Mouse (Mus musculus) MEL (cell line): Measurements from ENCODE around the gene Scg5. TPM values are rescaled to one million over a fixed set of nuclear protein-coding genes. Genes with fewer than 3 reads are reported as not detected.

ENCODE experiments used
- DNase-seq: peaks from one replicate; pipeline ENCODE4 v3.0.0; 2011; ENCODE audit warnings: low read depth, low spot score
- H3K27ac ChIP-seq: 2 replicates; pipeline ENCODE4 v1.5.1; 2012; ENCODE audit warnings: low read depth, mild to moderate bottlenecking, control low read depth, low read length, moderate library complexity; ENCODE audit not compliant: control insufficient read depth
- H3K27me3 ChIP-seq, 2 experiments: fragments of 150-350 bp in 1 of 2; sonication (generic) in 1 of 2; 2 replicates each; pipeline ENCODE4 v1.6.1; 2012; ENCODE audit warnings: low read length in 2 of 2, mild to moderate bottlenecking in 2 of 2, improper control_type of control experiment in 1 of 2, moderate library complexity in 1 of 2; ENCODE audit not compliant: insufficient read depth in 2 of 2, control insufficient read depth in 1 of 2
- H3K36me3 ChIP-seq, 2 experiments: 2 replicates each; pipeline ENCODE4 v1.6.1; 2012 to 2014; ENCODE audit warnings: low read length in 2 of 2, improper control_type of control experiment in 1 of 2, inconsistent platforms in 1 of 2, mild to moderate bottlenecking in 1 of 2; ENCODE audit not compliant: insufficient read depth in 2 of 2, control insufficient read depth in 1 of 2
- H3K4me1 ChIP-seq, 2 experiments: fragments of 150-350 bp in 1 of 2; sonication (generic) in 1 of 2; 2 replicates each; pipeline ENCODE4 v1.6.1; 2012; ENCODE audit warnings: low read length in 2 of 2, improper control_type of control experiment in 1 of 2, mild to moderate bottlenecking in 1 of 2; ENCODE audit not compliant: insufficient read depth in 2 of 2, control insufficient read depth in 1 of 2
- H3K4me3 ChIP-seq, 2 experiments: fragments of 150-350 bp in 1 of 2; sonication (generic) in 1 of 2; 2 replicates each; pipeline ENCODE4 v1.5.1; 2012; ENCODE audit warnings: low read depth in 2 of 2, low read length in 2 of 2, mild to moderate bottlenecking in 2 of 2, moderate library complexity in 2 of 2, control low read depth in 1 of 2, improper control_type of control experiment in 1 of 2; ENCODE audit not compliant: control insufficient read depth in 1 of 2, insufficient read depth in 1 of 2
- H3K79me2 ChIP-seq: 2 replicates; pipeline ENCODE4 v1.6.1; 2012; ENCODE audit warnings: mild to moderate bottlenecking, low read length, moderate library complexity; ENCODE audit not compliant: control insufficient read depth, poor library complexity, insufficient read depth
- H3K9ac ChIP-seq: 2 replicates; pipeline ENCODE4 v1.6.1; 2012; ENCODE audit warnings: low read depth, mild to moderate bottlenecking, control low read depth, low read length, moderate library complexity; ENCODE audit not compliant: control insufficient read depth, poor library complexity, severe bottlenecking
- H3K9me3 ChIP-seq: fragments of 150-350 bp; sonication (generic); replicated peaks from 2 replicates; pipeline ENCODE4 v1.6.1; 2012; ENCODE audit warnings: mild to moderate bottlenecking, low read length, improper control_type of control experiment, moderate library complexity; ENCODE audit not compliant: insufficient read depth
- BHLHE40 ChIP-seq: IDR thresholded peaks from 2 replicates; pipeline ENCODE4 v1.6.1; 2012; ENCODE audit warnings: low read depth, mild to moderate bottlenecking, inconsistent platforms, low read length, improper control_type of control experiment, borderline replicate concordance
- CTCF ChIP-seq, 3 experiments: IDR thresholded peaks in 2 of 3; conservative IDR thresholded peaks in 1 of 3; 2 replicates each; pipeline ENCODE4 v1.5.1; 2011 to 2012; ENCODE audit warnings: low read length in 3 of 3, low read depth in 2 of 3, mild to moderate bottlenecking in 2 of 3, improper control_type of control experiment in 1 of 3, inconsistent platforms in 1 of 3, mixed read lengths in 1 of 3, moderate library complexity in 1 of 3; ENCODE audit not compliant: control insufficient read depth in 1 of 3, insufficient read depth in 1 of 3, poor library complexity in 1 of 3, severe bottlenecking in 1 of 3
- E2F4 ChIP-seq: IDR thresholded peaks from 2 replicates; pipeline ENCODE4 v1.6.1; 2011; ENCODE audit warnings: low read depth, low read length, improper control_type of control experiment, borderline replicate concordance
- ELF1 ChIP-seq: IDR thresholded peaks from 2 replicates; pipeline ENCODE4 v1.6.1; 2014; ENCODE audit warnings: low read depth, mild to moderate bottlenecking, inconsistent platforms, low read length, improper control_type of control experiment, moderate library complexity
- EP300 ChIP-seq, 2 experiments: IDR thresholded peaks; 2 replicates each; pipeline ENCODE4 v1.6.1; 2011; ENCODE audit warnings: improper control_type of control experiment in 2 of 2, low read length in 2 of 2, low read depth in 1 of 2, mild to moderate bottlenecking in 1 of 2
- ETS1 ChIP-seq: IDR thresholded peaks from 2 replicates; pipeline ENCODE4 v1.6.1; 2012; ENCODE audit warnings: low read depth, mild to moderate bottlenecking, inconsistent platforms, low read length, improper control_type of control experiment, moderate library complexity
- HCFC1 ChIP-seq: IDR thresholded peaks from 2 replicates; pipeline ENCODE4 v1.6.1; 2012; ENCODE audit warnings: low read depth, mild to moderate bottlenecking, inconsistent platforms, low read length, improper control_type of control experiment, moderate library complexity
- KAT2A ChIP-seq: conservative IDR thresholded peaks from 2 replicates; pipeline ENCODE4 v1.6.1; 2012; ENCODE audit warnings: low read depth, low read length, improper control_type of control experiment, inconsistent platforms
- MAFK ChIP-seq: IDR thresholded peaks from 2 replicates; pipeline ENCODE4 v1.6.1; 2011; ENCODE audit warnings: low read depth, mild to moderate bottlenecking, low read length, improper control_type of control experiment, borderline replicate concordance
- MEF2A ChIP-seq: IDR thresholded peaks from 2 replicates; pipeline ENCODE4 v1.6.1; 2014; ENCODE audit warnings: low read depth, mild to moderate bottlenecking, inconsistent platforms, low read length, improper control_type of control experiment; ENCODE audit not compliant: poor library complexity, insufficient replicate concordance, severe bottlenecking; ENCODE audit errors: extremely low read depth
- NRF1 ChIP-seq: IDR thresholded peaks from 2 replicates; pipeline ENCODE4 v1.6.1; 2014; ENCODE audit warnings: low read depth, mild to moderate bottlenecking, inconsistent platforms, low read length, improper control_type of control experiment, moderate library complexity; ENCODE audit not compliant: poor library complexity, insufficient read depth, severe bottlenecking
- POLR2A ChIP-seq, 2 experiments: IDR thresholded peaks; 2 replicates each; pipeline ENCODE4 v1.6.1; 2011 to 2012; ENCODE audit warnings: low read length in 2 of 2, mild to moderate bottlenecking in 2 of 2, control low read depth in 1 of 2, improper control_type of control experiment in 1 of 2, low read depth in 1 of 2, moderate library complexity in 1 of 2; ENCODE audit not compliant: control insufficient read depth in 1 of 2, insufficient read depth in 1 of 2, poor library complexity in 1 of 2
- POLR2AphosphoS2 ChIP-seq: IDR thresholded peaks from 2 replicates; pipeline ENCODE4 v1.6.1; 2011; ENCODE audit warnings: low read length, improper control_type of control experiment
- POLR2AphosphoS5 ChIP-seq: IDR thresholded peaks from 2 replicates; pipeline ENCODE4 v1.6.1; 2012; ENCODE audit warnings: low read depth, borderline replicate concordance, mild to moderate bottlenecking, inconsistent platforms, low read length, moderate library complexity, mixed read lengths
- RAD21 ChIP-seq: IDR thresholded peaks from 2 replicates; pipeline ENCODE4 v1.6.1; 2011; ENCODE audit warnings: mild to moderate bottlenecking, low read depth, low read length, improper control_type of control experiment
- RCOR1 ChIP-seq: IDR thresholded peaks from 2 replicates; pipeline ENCODE4 v1.6.1; 2012; ENCODE audit warnings: low read depth, mild to moderate bottlenecking, inconsistent platforms, low read length, improper control_type of control experiment
- SIN3A ChIP-seq: IDR thresholded peaks from 2 replicates; pipeline ENCODE4 v1.6.1; 2012; ENCODE audit warnings: low read length, improper control_type of control experiment, inconsistent platforms
- TAL1 ChIP-seq: IDR thresholded peaks from 2 replicates; pipeline ENCODE4 v1.6.1; 2012; ENCODE audit warnings: mild to moderate bottlenecking, inconsistent platforms, low read length, moderate library complexity, mixed read lengths
- TCF12 ChIP-seq: IDR thresholded peaks from 2 replicates; pipeline ENCODE4 v1.6.1; 2014; ENCODE audit warnings: low read depth, mild to moderate bottlenecking, inconsistent platforms, low read length, improper control_type of control experiment, moderate library complexity
- USF2 ChIP-seq, 2 experiments: IDR thresholded peaks; 2 replicates each; pipeline ENCODE4 v1.6.1; 2011 to 2012; ENCODE audit warnings: improper control_type of control experiment in 2 of 2, low read length in 2 of 2, borderline replicate concordance in 1 of 2, inconsistent platforms in 1 of 2, low read depth in 1 of 2, mild to moderate bottlenecking in 1 of 2; ENCODE audit not compliant: insufficient read depth in 1 of 2
- ZC3H11A ChIP-seq: IDR thresholded peaks from 2 replicates; pipeline ENCODE4 v1.6.1; 2012; ENCODE audit warnings: low read depth, mild to moderate bottlenecking, inconsistent platforms, low read length, improper control_type of control experiment
- ZKSCAN1 ChIP-seq: IDR thresholded peaks from 2 replicates; pipeline ENCODE4 v1.6.1; 2012; ENCODE audit warnings: low read depth, mild to moderate bottlenecking, inconsistent platforms, low read length, improper control_type of control experiment, moderate library complexity
- ZNF384 ChIP-seq: IDR thresholded peaks from 2 replicates; pipeline ENCODE4 v1.6.1; 2012; ENCODE audit warnings: low read depth, mild to moderate bottlenecking, inconsistent platforms, low read length, improper control_type of control experiment
- polyA plus RNA-seq, 2 experiments: library from polyadenylated mRNA; stranded (reverse) in 1 of 2; unstranded in 1 of 2; fragments of >175 nt in 1 of 2; fragments of >200 nt in 1 of 2; gene quantifications; 2 replicates each; pipeline versions ENCODE4 v1.2.1 to v1.2.4; 2012; ENCODE audit warnings: low replicate concordance in 2 of 2, low read depth in 1 of 2; ENCODE audit not compliant: insufficient read length in 2 of 2, insufficient read depth in 1 of 2, missing spikeins in 1 of 2
- total RNA-seq: library from RNA; depleted of rRNA; stranded (reverse); fragments of 300-350 nt; gene quantifications from 2 replicates; pipeline ENCODE4 v1.2.3, GENCODE M21; 2012

The Scg5 gene
- total and polyA plus RNA-seq, 3 experiments, result 0.17 to 0.31 TPM; not detected in 1

GRCm38 (mm10) chr2:113758311-113759161 lies 70.4 kb downstream of the Scg5 start, which contains the start of gene Grem1:
Gene Grem1, minus strand, starts transcription at chr2:113758646.
- no peaks in the 10 kb centered on the region for H3K27me3 ChIP-seq
- no peak for DNase-seq
- no peak within 1 kb of the TSS for H3K9ac ChIP-seq
- H3K9me3 ChIP-seq, result no peaks in the 10 kb centered on the region
- no peaks in the 10 kb centered on the region for H3K36me3 ChIP-seq
- H3K4me3 ChIP-seq, result no peak within 1 kb of the TSS
- TF ChIP-seq POLR2AphosphoS5, result no peak
- TF ChIP-seq NRF1, result no peak
- no peak for TF ChIP-seq ZNF384
- TF ChIP-seq HCFC1, result no peak
- no peak for TF ChIP-seq POLR2AphosphoS2
- no peak for TF ChIP-seq BHLHE40
- no peak for TF ChIP-seq CTCF (IDR thresholded peaks at IDR 0.05 in 2 of 3, conservative IDR thresholded peaks at IDR 0.05 in 1 of 3; ENCODE audit: control insufficient read depth in 1 of 3, insufficient read depth in 1 of 3, low read depth in 2 of 3, low read length in 3 of 3, poor library complexity in 1 of 3, severe bottlenecking in 1 of 3)
- no peak for TF ChIP-seq EP300 (IDR thresholded peaks at IDR 0.05; ENCODE audit: low read depth in 1 of 2, low read length in 2 of 2)
- TF ChIP-seq E2F4, result no peak
- TF ChIP-seq RAD21, result no peak
- TF ChIP-seq ZKSCAN1, result no peak
- TF ChIP-seq TCF12, result no peak
- TF ChIP-seq ETS1, result no peak
- no peak for TF ChIP-seq MEF2A
- no peak for TF ChIP-seq MAFK
- H3K79me2 ChIP-seq, result no peaks in the 10 kb centered on the region
- H3K27ac ChIP-seq, result no peak within 1 kb of the TSS
- no peaks in the 10 kb centered on the region for H3K4me1 ChIP-seq

- H3K27ac ChIP-seq, result no peak overlapping the region
- no peak overlapping the region for H3K9ac ChIP-seq
- no peak for DNase-seq
- H3K9me3 ChIP-seq, result no peaks in the 10 kb centered on the region
- H3K4me3 ChIP-seq, result no peak overlapping the region
- H3K27me3 ChIP-seq, result no peaks in the 10 kb centered on the region
- H3K36me3 ChIP-seq, result no peaks in the 10 kb centered on the region
- TF ChIP-seq KAT2A, result no peak
- no peak for TF ChIP-seq MAFK
- TF ChIP-seq RAD21, result no peak
- TF ChIP-seq ZKSCAN1, result no peak
- TF ChIP-seq ZNF384, result no peak
- TF ChIP-seq E2F4, result no peak
- no peak for TF ChIP-seq ZC3H11A
- TF ChIP-seq TAL1, result no peak
- TF ChIP-seq POLR2AphosphoS5, result no peak
- no peak for TF ChIP-seq NRF1
- no peak for TF ChIP-seq USF2 (IDR thresholded peaks at IDR 0.05; ENCODE audit: borderline replicate concordance in 1 of 2, insufficient read depth in 1 of 2, low read depth in 1 of 2, low read length in 2 of 2)
- TF ChIP-seq SIN3A, result no peak
- TF ChIP-seq POLR2A (IDR thresholded peaks at IDR 0.05; ENCODE audit: control insufficient read depth in 1 of 2, insufficient read depth in 1 of 2, low read depth in 1 of 2, low read length in 2 of 2, poor library complexity in 1 of 2), result no peak
- no peak for TF ChIP-seq ELF1
- TF ChIP-seq RCOR1, result no peak
- TF ChIP-seq HCFC1, result no peak
- H3K4me1 ChIP-seq, result no peaks in the 10 kb centered on the region
- H3K79me2 ChIP-seq, result no peaks in the 10 kb centered on the region
Observed at GRCm38 (mm10) chr2:113757525-113758310, 71.2 kb downstream of the Scg5 start.
